Mouse (Mus musculus) midbrain, embryonic 14.5 days (tissue): ENCODE measurements around the gene Cd180. TPM values are rescaled to one million over a fixed set of nuclear protein-coding genes. Genes with fewer than 3 reads are reported as not detected.

Source experiments
- ATAC-seq: fragments of 200-750 bp; cut with Nextera tagmentation; 2 replicates; pipeline ENCODE4 v1.8.0; 2017; ENCODE audit warnings: moderate number of reproducible peaks, moderate library complexity; ENCODE audit not compliant: low FRiP score, low TSS enrichment
- DNase-seq: peaks from one replicate; pipeline ENCODE4 v3.0.0-alpha.2; 2015
- H3K27ac ChIP-seq: fragments of 300-500 bp; sonication (generic); replicated peaks from 2 replicates; pipeline ENCODE4 v1.5.1; 2014; ENCODE audit warnings: mild to moderate bottlenecking, low read depth, low read length, moderate library complexity
- H3K27me3 ChIP-seq: fragments of 300-500 bp; sonication (generic); 2 replicates; pipeline ENCODE4 v1.6.1; 2014; ENCODE audit warnings: low read length, control low read depth, mixed read lengths; ENCODE audit not compliant: control insufficient read depth, insufficient read depth
- H3K36me3 ChIP-seq: fragments of 300-500 bp; sonication (generic); 2 replicates; pipeline ENCODE4 v1.6.1; 2014; ENCODE audit warnings: low read length, control low read depth; ENCODE audit not compliant: control insufficient read depth, insufficient read depth
- H3K4me1 ChIP-seq: fragments of 300-500 bp; sonication (generic); 2 replicates; pipeline ENCODE4 v1.6.1; 2014; ENCODE audit warnings: mild to moderate bottlenecking, antibody characterized with exemption, low read length, control low read depth; ENCODE audit not compliant: control insufficient read depth, insufficient read depth
- H3K4me2 ChIP-seq: fragments of 300-500 bp; sonication (generic); 2 replicates; pipeline ENCODE4 v1.6.1; 2014; ENCODE audit warnings: mild to moderate bottlenecking, low read length, moderate library complexity
- H3K4me3 ChIP-seq: fragments of 300-500 bp; sonication (generic); replicated peaks from 2 replicates; pipeline ENCODE4 v1.5.1; 2014; ENCODE audit warnings: low read depth, low read length
- H3K9ac ChIP-seq: fragments of 300-500 bp; sonication (generic); replicated peaks from 2 replicates; pipeline ENCODE4 v1.6.1; 2014; ENCODE audit warnings: mild to moderate bottlenecking, low read length, moderate library complexity
- H3K9me3 ChIP-seq: fragments of 300-500 bp; sonication (generic); 2 replicates; pipeline ENCODE4 v1.6.1; 2016; ENCODE audit warnings: low read length, control low read depth, mixed read lengths; ENCODE audit not compliant: control insufficient read depth
- WGBS: fragments of 180-500 bp; shearing (Covaris S2); extraction: QIAGEN DNeasy Blood & Tissue Kit; methylation state at CpG from one replicate; pipeline ENCODE4 v1.1.7; 2014; 5-methylcytosine and 5-hydroxymethylcytosine counted together
- polyA plus RNA-seq: library from polyadenylated mRNA; unstranded; fragments of >200 nt; fragmentation: Nextera tagmentation; extraction: Ambion mirVana; gene quantifications from 2 replicates; pipeline ENCODE4 v1.2.1, GENCODE M21; 2014

Gene Cd180
- polyA plus RNA-seq, 1 experiment from 2014 or later, result 1.0 TPM

DNA sequence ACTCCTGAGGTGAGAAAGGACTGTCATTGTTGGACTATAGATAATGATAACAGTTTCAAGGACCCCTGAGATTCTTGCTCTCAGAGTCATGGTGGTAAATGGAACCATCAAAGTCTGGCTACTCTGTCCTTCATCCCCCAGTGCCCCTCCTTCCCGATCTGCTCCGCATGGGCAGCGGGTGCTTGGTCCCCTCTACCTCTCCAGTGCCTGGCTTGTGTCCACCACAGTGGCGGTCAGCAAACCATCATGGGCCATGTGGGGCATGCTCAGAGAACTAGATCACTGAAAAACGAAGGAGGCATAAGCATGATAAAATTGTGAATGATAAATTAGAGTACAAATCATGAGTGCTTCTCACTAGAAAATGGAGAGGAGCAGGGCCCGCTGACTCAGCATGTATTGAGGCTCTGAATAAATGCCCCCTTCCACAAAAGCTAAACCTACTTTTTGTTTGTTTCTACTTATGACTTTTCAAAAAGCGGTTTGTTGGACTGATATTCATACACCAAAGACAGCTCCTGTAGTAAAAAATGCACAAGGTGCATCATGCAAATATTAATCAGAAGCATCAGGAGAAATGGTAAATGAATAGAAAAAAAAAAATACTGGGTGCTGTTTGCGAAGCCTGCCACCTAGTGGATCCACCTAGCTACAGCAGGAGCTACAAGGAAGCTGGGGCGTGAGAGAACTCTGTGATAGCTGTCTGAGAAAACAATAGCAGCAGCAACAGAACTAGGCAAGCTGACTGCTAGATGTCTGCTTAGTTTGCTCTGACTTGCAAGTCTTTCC is 51.3 kb downstream of the Cd180 start:
- no peak overlapping the region for H3K9ac ChIP-seq
- no peak overlapping the region for H3K4me3 ChIP-seq
- H3K9me3 ChIP-seq, result no peaks in the 10 kb centered on the region
- H3K27ac ChIP-seq, result no peak overlapping the region
- DNase-seq (peak; percentile 75), ATAC-seq (no peak)
- no peak overlapping the region for H3K4me2 ChIP-seq
- H3K4me1 ChIP-seq, result 0 out of 2 replicates have a peak, but pooled peaks cover 4% of the 10 kb centered on the region
- peaks cover 11% of the 10 kb centered on the region; the same call in 1 of the 2 replicates for H3K36me3 ChIP-seq
- H3K27me3 ChIP-seq, result no peaks in the 10 kb centered on the region
- WGBS, result 66% methylated on average over 9 of the region's 9 CpGs

DNA sequence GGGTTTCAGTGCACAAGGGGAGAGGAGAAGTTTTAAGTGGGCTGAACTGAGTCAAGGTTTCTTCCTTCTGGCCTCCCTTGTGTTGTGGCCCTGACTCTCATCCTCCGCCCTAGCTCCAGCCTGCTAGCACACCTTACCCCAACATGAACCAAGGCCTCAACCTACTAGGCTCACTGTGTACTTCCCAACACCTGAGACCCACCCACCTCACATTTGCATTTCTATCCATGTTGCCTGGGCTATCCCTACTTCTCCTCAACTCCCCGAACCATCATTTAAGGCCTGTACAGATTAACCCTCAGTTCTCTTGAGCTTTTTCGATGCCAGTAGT is 51.9 kb downstream of the Cd180 start:
- 0 out of 2 replicates have a peak, but pooled peaks cover 4% of the 10 kb centered on the region for H3K4me1 ChIP-seq
- no peak overlapping the region for H3K4me2 ChIP-seq
- no peak overlapping the region for H3K4me3 ChIP-seq
- DNase-seq, result no peak
- peaks cover 17% of the 10 kb centered on the region for H3K36me3 ChIP-seq
- H3K9ac ChIP-seq, result no peak overlapping the region
- no peak for ATAC-seq
- WGBS, result 98% methylated on average over 3 of the region's 3 CpGs
- H3K9me3 ChIP-seq, result no peaks in the 10 kb centered on the region
- no peak overlapping the region for H3K27ac ChIP-seq
- no peaks in the 10 kb centered on the region for H3K27me3 ChIP-seq

DNA sequence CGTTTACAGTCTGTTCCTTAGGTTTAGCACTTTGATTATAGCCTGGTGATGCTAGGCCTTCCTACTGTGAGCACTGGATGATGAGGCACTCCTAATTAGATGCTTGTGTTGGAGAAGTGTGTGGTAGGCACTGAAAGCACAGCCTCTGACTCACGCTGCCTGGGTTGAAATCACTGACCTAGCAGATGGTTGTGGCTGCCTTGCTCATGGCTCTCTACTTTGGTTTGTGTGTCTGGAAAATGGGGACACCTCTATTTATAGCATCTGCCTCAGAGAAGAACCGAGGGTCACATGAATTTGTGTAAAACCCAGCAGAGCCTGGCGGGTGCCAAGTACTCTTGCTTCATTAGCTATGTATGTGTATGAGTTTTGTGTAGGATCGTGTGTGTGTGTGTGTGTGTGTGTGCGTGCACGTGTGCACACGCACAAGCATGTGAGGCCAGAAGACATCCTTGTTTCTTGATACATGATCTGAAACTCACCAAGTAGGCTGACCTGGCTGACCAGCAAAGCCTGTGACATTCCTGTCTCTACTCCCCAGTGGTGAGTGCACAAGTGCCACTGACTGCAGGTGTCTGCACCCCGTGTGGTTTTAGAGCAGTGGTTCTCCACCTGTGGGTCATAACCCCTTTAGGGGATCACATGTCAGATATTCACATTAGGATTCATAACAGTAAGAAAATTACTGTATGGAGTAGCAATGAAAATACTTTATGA is 52.4 kb downstream of the Cd180 start:
- Histone ChIP-seq H3K4me1 (0 out of 2 replicates have a peak, but pooled peaks cover 4% of the 10 kb centered on the region), H3K4me3 (no peak overlapping the region), H3K27ac (no peak overlapping the region), H3K9me3 (no peaks in the 10 kb centered on the region), H3K36me3 (peaks cover 21% of the 10 kb centered on the region), H3K27me3 (no peaks in the 10 kb centered on the region), H3K9ac (no peak overlapping the region), H3K4me2 (no peak overlapping the region)
- no peak for ATAC-seq
- DNase-seq, result no peak
- WGBS, result 90% methylated on average over 9 of the region's 9 CpGs

DNA sequence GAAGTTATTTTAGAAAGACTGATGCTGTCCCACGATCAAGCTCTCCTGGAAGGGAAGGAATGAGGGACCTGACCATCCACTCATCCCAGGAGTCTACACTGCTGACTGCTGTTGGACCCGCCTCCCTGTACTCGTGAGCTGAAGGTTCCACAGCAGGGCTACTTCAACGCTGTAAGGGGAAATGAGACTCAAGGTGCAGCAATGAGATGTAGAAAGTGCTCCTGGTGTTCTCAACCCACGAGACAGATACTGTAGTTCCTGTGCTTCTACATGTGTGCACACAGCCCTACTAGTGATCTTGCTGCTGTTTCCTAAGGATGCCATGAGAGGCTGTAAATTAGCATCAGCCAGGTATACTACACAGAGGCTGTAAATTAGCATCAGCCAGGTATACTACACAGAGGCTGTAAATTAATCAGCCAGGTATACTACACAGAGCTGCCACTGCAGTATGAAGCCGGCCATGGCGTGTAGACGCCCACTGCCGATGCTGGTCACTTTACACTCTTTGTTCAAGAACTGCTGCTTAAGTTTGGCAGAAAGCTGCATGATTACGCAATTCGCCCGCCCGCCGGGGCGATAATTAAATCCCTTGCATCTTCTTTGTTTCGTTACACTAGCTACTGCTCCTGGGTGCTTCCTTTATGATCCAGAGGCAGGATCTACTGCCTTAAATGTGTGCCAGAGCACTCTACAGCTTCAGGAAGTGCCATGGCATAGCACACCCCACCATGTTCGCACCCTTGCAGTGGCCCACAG is 53.6 kb downstream of the Cd180 start:
- no peak overlapping the region for H3K4me3 ChIP-seq
- no peaks in the 10 kb centered on the region for H3K9me3 ChIP-seq
- H3K9ac ChIP-seq, result no peak overlapping the region
- H3K4me1 ChIP-seq, result 0 out of 2 replicates have a peak, but pooled peaks cover 4% of the 10 kb centered on the region
- DNase-seq (no peak), ATAC-seq (no peak)
- 93% methylated on average over 17 of the region's 17 CpGs for WGBS
- no peak overlapping the region for H3K4me2 ChIP-seq
- no peak overlapping the region for H3K27ac ChIP-seq
- H3K36me3 ChIP-seq, result peaks cover 16% of the 10 kb centered on the region
- no peaks in the 10 kb centered on the region for H3K27me3 ChIP-seq

DNA sequence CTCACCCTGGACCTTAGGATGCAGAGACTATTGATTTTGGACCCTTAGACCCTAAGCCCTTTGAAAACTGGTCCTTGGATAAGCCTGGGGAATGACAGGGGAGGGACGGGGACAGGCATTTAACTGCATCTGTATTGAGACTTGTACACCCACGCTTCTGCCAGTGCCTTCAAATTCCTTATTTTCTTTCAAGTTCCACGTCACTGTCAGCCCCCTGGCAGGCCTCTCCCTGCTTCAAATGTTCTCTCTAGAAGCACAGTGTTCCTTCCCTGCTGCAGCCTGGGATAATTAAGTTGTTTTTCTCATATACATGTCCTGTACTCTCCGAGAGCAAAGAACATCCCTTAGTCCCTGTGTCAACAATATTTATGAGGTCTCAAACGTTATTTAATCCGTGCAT is 55.8 kb downstream of the Cd180 start:
- no peak for ATAC-seq
- no peak overlapping the region for H3K9ac ChIP-seq
- WGBS, result 45% methylated on average over 6 of the region's 6 CpGs

DNA sequence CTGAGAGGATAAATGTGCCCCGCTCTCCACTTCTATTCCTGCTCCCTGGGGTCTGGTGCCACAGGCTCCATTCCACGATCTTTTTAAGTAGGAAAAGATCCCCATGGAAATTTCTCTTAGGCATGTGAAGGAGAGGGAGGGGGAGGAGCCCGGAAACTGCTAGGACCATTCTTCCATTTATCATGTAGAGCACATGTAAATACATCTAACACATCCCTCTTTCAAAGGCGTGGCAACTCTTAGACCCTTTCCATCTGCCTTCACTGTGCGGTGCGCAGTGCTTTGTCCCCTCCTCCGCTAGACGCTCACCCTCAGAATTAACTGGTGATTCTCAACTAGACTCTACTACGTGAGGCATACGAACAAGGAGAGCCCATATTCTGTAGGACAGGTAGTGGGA is 56.5 kb downstream of the Cd180 start:
- no peaks in the 10 kb centered on the region for H3K9me3 ChIP-seq
- H3K4me1 ChIP-seq, result 0 out of 2 replicates have a peak, but pooled peaks cover 4% of the 10 kb centered on the region
- no peak overlapping the region for H3K4me2 ChIP-seq
- no peak overlapping the region for H3K4me3 ChIP-seq
- no peak for ATAC-seq
- H3K27ac ChIP-seq, result no peak overlapping the region
- H3K36me3 ChIP-seq, result peaks cover 19% of the 10 kb centered on the region
- H3K27me3 ChIP-seq, result no peaks in the 10 kb centered on the region
- DNase-seq, result no peak
- H3K9ac ChIP-seq, result no peak overlapping the region
- WGBS, result 74% methylated on average over 10 of the region's 10 CpGs

More for the DNA sequence above, 55.8 kb downstream of the Cd180 start:
- Histone ChIP-seq H3K36me3 (peaks cover 19% of the 10 kb centered on the region), H3K4me2 (no peak overlapping the region), H3K9me3 (no peaks in the 10 kb centered on the region), H3K4me1 (0 out of 2 replicates have a peak, but pooled peaks cover 4% of the 10 kb centered on the region), H3K27me3 (no peaks in the 10 kb centered on the region), H3K4me3 (no peak overlapping the region), H3K27ac (no peak overlapping the region)
- DNase-seq, result peak; percentile 39

DNA sequence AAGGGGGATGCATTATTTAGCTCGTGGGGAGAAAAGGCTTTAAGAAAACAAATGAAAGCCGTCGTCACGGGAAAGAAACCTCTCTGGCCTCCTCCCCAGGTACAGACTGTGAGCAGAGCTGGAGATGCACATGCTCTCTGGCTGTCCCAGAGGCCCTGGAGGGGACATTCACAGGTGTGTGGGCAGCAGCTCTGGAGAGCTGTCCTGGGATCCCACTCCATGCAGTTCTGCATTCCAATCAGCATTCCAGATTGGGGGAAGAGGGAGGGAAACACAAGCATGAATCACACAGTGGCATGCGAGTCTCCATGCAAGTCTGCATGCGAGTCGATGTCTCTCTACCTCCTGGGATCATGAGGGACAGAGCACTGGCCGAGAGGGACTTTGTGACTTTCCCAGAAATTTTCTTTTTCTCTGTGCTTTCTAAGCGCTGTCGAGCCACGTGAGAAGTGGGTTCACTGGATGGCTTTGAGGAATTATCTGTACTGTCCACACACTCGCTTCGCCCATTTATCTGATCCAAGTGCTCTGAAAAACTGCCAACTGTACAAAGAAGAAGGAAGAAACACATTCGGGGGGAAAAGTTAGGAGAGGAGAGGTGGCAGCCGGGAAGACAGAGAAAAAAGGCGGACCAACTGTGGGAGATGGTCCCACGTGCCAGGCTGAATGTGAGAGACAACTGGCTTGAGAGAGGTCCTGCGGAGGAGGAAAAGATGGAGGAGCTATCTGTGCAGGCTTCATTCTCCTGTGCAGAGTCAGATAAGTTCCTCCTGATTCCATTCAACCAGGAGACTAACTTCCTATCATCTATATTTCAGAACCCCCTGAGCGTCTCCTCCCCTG is 60.6 kb downstream of the Cd180 start:
- Histone ChIP-seq H3K4me3 (no peak overlapping the region), H3K27me3 (no peaks in the 10 kb centered on the region), H3K36me3 (peaks cover 28% of the 10 kb centered on the region), H3K9ac (no peak overlapping the region), H3K27ac (no peak overlapping the region), H3K9me3 (no peaks in the 10 kb centered on the region), H3K4me1 (0 out of 2 replicates have a peak, but pooled peaks cover 4% of the 10 kb centered on the region), H3K4me2 (no peak overlapping the region)
- 85% methylated on average over 19 of the region's 19 CpGs for WGBS
- DNase-seq, result no peak
- no peak for ATAC-seq

DNA sequence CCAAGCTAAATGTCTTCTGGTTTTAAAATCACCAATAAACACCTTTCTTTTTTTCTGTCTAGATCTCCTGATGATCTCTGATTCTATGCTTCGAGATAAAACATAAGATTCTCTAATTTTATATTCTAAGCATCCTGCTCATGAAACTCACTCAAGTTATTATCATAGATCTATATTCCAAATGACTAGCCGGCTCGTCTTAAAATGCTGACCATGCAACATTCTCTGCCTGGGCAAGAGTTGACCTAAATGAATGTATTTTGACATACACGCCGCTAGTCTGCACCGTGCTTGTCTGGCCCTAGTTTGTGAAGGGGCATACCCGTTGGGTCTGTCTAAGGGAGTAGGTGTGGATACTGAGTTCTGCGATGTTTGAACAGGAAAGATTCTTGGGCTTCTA is 61.8 kb downstream of the Cd180 start:
- WGBS, result 95% methylated on average over 8 of the region's 8 CpGs
- Histone ChIP-seq H3K4me1 (no peaks in the 10 kb centered on the region), H3K36me3 (peaks cover 23% of the 10 kb centered on the region), H3K9ac (no peak overlapping the region), H3K4me3 (no peak overlapping the region), H3K27ac (no peak overlapping the region), H3K4me2 (no peak overlapping the region), H3K9me3 (no peaks in the 10 kb centered on the region), H3K27me3 (no peaks in the 10 kb centered on the region)
- ATAC-seq (no peak), DNase-seq (no peak)
